Mouse (Mus musculus) right cerebral cortex, postnatal 36 days (tissue): ENCODE measurements around the gene Gm5150.
"Not testable (repeated sequence)": the region's sequence is repeated elsewhere in the genome, so short reads cannot be mapped to it uniquely, and the experiment has no call there.

ENCODE experiments used
- DNase-seq, 2 experiments: peaks; one replicate each; pipeline ENCODE4 v3.0.0; 2022; ENCODE audit warnings: low spot score in 2 of 2, mixed read lengths in 1 of 2

Gm5150 gene

GRCm38 (mm10) chr3:16006215-16006614, at the start of gene Gm5150:
TSS of gene Gm5150 (minus strand) at chr3:16006437.
- no peak for DNase-seq

- DNase-seq: not testable (repeated sequence)
Measured at GRCm38 (mm10) chr3:16051736-16052135, 45.5 kb upstream of the Gm5150 start.

- DNase-seq: no peak
Measured at GRCm38 (mm10) chr3:16047288-16047687, 41.1 kb upstream of the Gm5150 start.

- DNase-seq: peak in 1 of 2 experiments; percentile 9
Measured at GRCm38 (mm10) chr3:16043315-16043714, 37.1 kb upstream of the Gm5150 start.

- DNase-seq: peak; percentile 15 to 24
Measured at GRCm38 (mm10) chr3:16024988-16025387, 18.8 kb upstream of the Gm5150 start.

- no peak for DNase-seq
Measured at GRCm38 (mm10) chr3:16022214-16022613, 16.0 kb upstream of the Gm5150 start.

- not testable (repeated sequence) for DNase-seq
Measured at GRCm38 (mm10) chr3:16014456-16014855, 8.2 kb upstream of the Gm5150 start.

- no peak for DNase-seq
Measured at GRCm38 (mm10) chr3:16007827-16008226, 1.6 kb upstream of the Gm5150 start.

GRCm38 (mm10) chr3:16003890-16004633, 2.2 kb downstream of the Gm5150 start:
- DNase-seq: no peak

- not testable (repeated sequence) for DNase-seq
Measured at GRCm38 (mm10) chr3:15999479-15999878, 6.8 kb downstream of the Gm5150 start.

- no peak for DNase-seq
Measured at GRCm38 (mm10) chr3:15982216-15982615, 24.0 kb downstream of the Gm5150 start.

- no peak for DNase-seq
Measured at GRCm38 (mm10) chr3:15956921-15957320, 49.3 kb downstream of the Gm5150 start.
